Mouse (Mus musculus) heart, embryonic 13.5 days (tissue): ENCODE data around the gene Arl9. TPM values are rescaled to one million over a fixed set of nuclear protein-coding genes. Genes with fewer than 3 reads are reported as not detected.
"Not testable (repeated sequence)": the region's sequence is repeated elsewhere in the genome, so short reads cannot be mapped to it uniquely, and the experiment has no call there.

ENCODE experiments used
- ATAC-seq: fragments of 200-750 bp; cut with Nextera tagmentation; 2 replicates; pipeline ENCODE4 v1.8.0; 2017; ENCODE audit warnings: moderate TSS enrichment; ENCODE audit not compliant: insufficient number of reproducible peaks, low FRiP score, low TSS enrichment; ENCODE audit errors: extremely low read depth
- H3K27ac ChIP-seq: fragments of 300-500 bp; sonication (generic); replicated peaks from 2 replicates; pipeline ENCODE4 v1.5.1; 2015; ENCODE audit warnings: moderate library complexity, mild to moderate bottlenecking, inconsistent platforms
- H3K27me3 ChIP-seq: fragments of 300-500 bp; sonication (generic); replicated peaks from 2 replicates; pipeline ENCODE4 v1.6.1; 2015; ENCODE audit warnings: mild to moderate bottlenecking, inconsistent platforms
- H3K36me3 ChIP-seq: fragments of 300-500 bp; sonication (generic); 2 replicates; pipeline ENCODE4 v1.6.1; 2015; ENCODE audit warnings: mild to moderate bottlenecking, inconsistent platforms
- H3K4me1 ChIP-seq: fragments of 300-500 bp; sonication (generic); 2 replicates; pipeline ENCODE4 v1.6.1; 2015; ENCODE audit warnings: inconsistent platforms
- H3K4me2 ChIP-seq: fragments of 300-500 bp; sonication (generic); 2 replicates; pipeline ENCODE4 v1.6.1; 2015; ENCODE audit warnings: inconsistent platforms, mild to moderate bottlenecking, moderate library complexity
- H3K4me3 ChIP-seq: fragments of 300-500 bp; sonication (generic); 2 replicates; pipeline ENCODE4 v1.5.1; 2015; ENCODE audit warnings: moderate library complexity, mild to moderate bottlenecking, inconsistent platforms
- H3K9ac ChIP-seq: fragments of 300-500 bp; sonication (generic); 2 replicates; pipeline ENCODE4 v1.6.1; 2015; ENCODE audit warnings: inconsistent platforms, mild to moderate bottlenecking, moderate library complexity
- H3K9me3 ChIP-seq: fragments of 300-500 bp; sonication (generic); 2 replicates; pipeline ENCODE4 v1.6.1; 2016; ENCODE audit warnings: inconsistent platforms
- WGBS: fragments of 180-500 bp; shearing (Covaris S2); methylation state at CpG from one replicate; pipeline ENCODE4 v1.1.7; 2015; ENCODE audit warnings: mixed read lengths; 5-methylcytosine and 5-hydroxymethylcytosine counted together
- polyA plus RNA-seq: library from polyadenylated mRNA; unstranded; fragments of >200 nt; fragmentation: Nextera tagmentation; extraction: Ambion mirVana; gene quantifications from 2 replicates; pipeline ENCODE4 v1.2.1, GENCODE M21; 2015

Arl9 gene
- polyA plus RNA-seq, 1 experiment from 2014 or later = not detected

GRCm38 (mm10) chr5:77028034-77028433 lies 24.2 kb downstream of the Arl9 start:
- 45% methylated on average over 3 of the region's 3 CpGs for WGBS

GRCm38 (mm10) chr5:77029735-77030134 lies 25.9 kb downstream of the Arl9 start:
- 71% methylated on average over 5 of the region's 5 CpGs for WGBS
- H3K27me3 ChIP-seq = no peaks in the 10 kb centered on the region
- no peak overlapping the region for H3K9ac ChIP-seq
- H3K9me3 ChIP-seq = no peaks in the 10 kb centered on the region
- H3K36me3 ChIP-seq = no peaks in the 10 kb centered on the region
- no peak overlapping the region for H3K27ac ChIP-seq
- no peak; the same call in 1 of the 2 replicates for ATAC-seq
- H3K4me1 ChIP-seq = no peaks in the 10 kb centered on the region
- no peak overlapping the region for H3K4me2 ChIP-seq
- no peak overlapping the region for H3K4me3 ChIP-seq

More at GRCm38 (mm10) chr5:77028034-77028433, 24.2 kb downstream of the Arl9 start:
- H3K27ac ChIP-seq = no peak overlapping the region
- H3K9ac ChIP-seq = no peak overlapping the region
- no peaks in the 10 kb centered on the region for H3K27me3 ChIP-seq
- no peak for ATAC-seq
- no peaks in the 10 kb centered on the region for H3K9me3 ChIP-seq
- H3K4me1 ChIP-seq = no peaks in the 10 kb centered on the region
- H3K36me3 ChIP-seq = no peaks in the 10 kb centered on the region
- no peak overlapping the region for H3K4me2 ChIP-seq
- no peak overlapping the region for H3K4me3 ChIP-seq

GRCm38 (mm10) chr5:77035101-77035500 lies 31.2 kb downstream of the Arl9 start:
- H3K4me3 ChIP-seq, H3K9ac ChIP-seq, H3K4me2 ChIP-seq, H3K27me3 ChIP-seq, H3K27ac ChIP-seq, H3K9me3 ChIP-seq, H3K4me1 ChIP-seq, ATAC-seq, H3K36me3 ChIP-seq: not testable (repeated sequence)

GRCm38 (mm10) chr5:77038451-77038850 lies 34.6 kb downstream of the Arl9 start:
- Histone ChIP-seq H3K27me3 (no peaks in the 10 kb centered on the region), H3K4me1 (no peaks in the 10 kb centered on the region), H3K4me2 (no peak overlapping the region), H3K9ac (no peak overlapping the region), H3K27ac (no peak overlapping the region), H3K36me3 (no peaks in the 10 kb centered on the region), H3K4me3 (no peak overlapping the region), H3K9me3 (no peaks in the 10 kb centered on the region)
- ATAC-seq = no peak
- WGBS = 86% methylated on average over 10 of the region's 10 CpGs

GRCm38 (mm10) chr5:77039391-77039790 lies 35.5 kb downstream of the Arl9 start:
- Histone ChIP-seq H3K27ac (no peak overlapping the region), H3K36me3 (no peaks in the 10 kb centered on the region), H3K9me3 (no peaks in the 10 kb centered on the region), H3K4me2 (no peak overlapping the region), H3K27me3 (no peaks in the 10 kb centered on the region), H3K4me3 (no peak overlapping the region), H3K9ac (no peak overlapping the region), H3K4me1 (no peaks in the 10 kb centered on the region)
- ATAC-seq = no peak

GRCm38 (mm10) chr5:77044362-77044761 lies 40.5 kb downstream of the Arl9 start:
- H3K36me3 ChIP-seq = no peaks in the 10 kb centered on the region
- H3K27ac ChIP-seq = no peak overlapping the region
- H3K4me1 ChIP-seq = no peaks in the 10 kb centered on the region
- no peak overlapping the region for H3K9ac ChIP-seq
- H3K9me3 ChIP-seq = no peaks in the 10 kb centered on the region
- no peak overlapping the region for H3K4me2 ChIP-seq
- WGBS = 55% methylated on average over 5 of the region's 5 CpGs
- H3K4me3 ChIP-seq = no peak overlapping the region
- H3K27me3 ChIP-seq = no peaks in the 10 kb centered on the region
- no peak for ATAC-seq

- ATAC-seq = no peak
- Histone ChIP-seq H3K9me3 (0 out of 2 replicates have a peak, but pooled peaks cover 7% of the 10 kb centered on the region), H3K9ac (no peak overlapping the region), H3K4me2 (no peak overlapping the region), H3K27me3 (no peaks in the 10 kb centered on the region), H3K27ac (no peak overlapping the region), H3K36me3 (no peaks in the 10 kb centered on the region), H3K4me3 (no peak overlapping the region), H3K4me1 (no peaks in the 10 kb centered on the region)
- WGBS = 80% methylated on average over 5 of the region's 5 CpGs
Measured at GRCm38 (mm10) chr5:77052616-77053015, 48.8 kb downstream of the Arl9 start.

- Histone ChIP-seq H3K27me3 (no peaks in the 10 kb centered on the region), H3K4me1 (0 out of 2 replicates have a peak, but pooled peaks cover 5% of the 10 kb centered on the region), H3K9me3 (0 out of 2 replicates have a peak, but pooled peaks cover 7% of the 10 kb centered on the region), H3K27ac (no peak overlapping the region), H3K4me3 (no peak overlapping the region), H3K4me2 (no peak overlapping the region), H3K9ac (no peak overlapping the region), H3K36me3 (no peaks in the 10 kb centered on the region)
- no peak for ATAC-seq
- WGBS = 77% methylated on average over 12 of the region's 12 CpGs
Measured at GRCm38 (mm10) chr5:77056881-77057440, 53.1 kb downstream of the Arl9 start.

Other genes starting within 250 kb of the Arl9 start
- 14.8 and 18.9 TPM in 2 replicates for gene Aasdh, start 98.5 kb upstream of the Arl9 start, polyA plus RNA-seq
- gene Paics, start 52.7 kb upstream of the Arl9 start, polyA plus RNA-seq = 229 and 249 TPM in 2 replicates
- 20.8 and 25.0 TPM in 2 replicates for gene Ppat, start 52.5 kb upstream of the Arl9 start, polyA plus RNA-seq
- 48.4 and 55.4 TPM in 2 replicates for gene Srp72, start 29.4 kb upstream of the Arl9 start, polyA plus RNA-seq
- gene Thegl, start 12.0 kb downstream of the Arl9 start, polyA plus RNA-seq = 0.08 and 0.11 TPM in 2 replicates
- 12.6 and 16.4 TPM in 2 replicates for gene Hopx, start 111.1 kb downstream of the Arl9 start, polyA plus RNA-seq
- gene Spink2, start 207.4 kb downstream of the Arl9 start, polyA plus RNA-seq = 5.7 and 5.9 TPM in 2 replicates